Mouse (Mus musculus): ENCODE results near the gene Srsf4. TPM values are rescaled to one million over a fixed set of nuclear protein-coding genes. Genes with fewer than 3 reads are reported as not detected.

Gene Srsf4
- polyA plus RNA-seq, 1 experiment from 2014 or later = 92.6 TPM

DNA sequence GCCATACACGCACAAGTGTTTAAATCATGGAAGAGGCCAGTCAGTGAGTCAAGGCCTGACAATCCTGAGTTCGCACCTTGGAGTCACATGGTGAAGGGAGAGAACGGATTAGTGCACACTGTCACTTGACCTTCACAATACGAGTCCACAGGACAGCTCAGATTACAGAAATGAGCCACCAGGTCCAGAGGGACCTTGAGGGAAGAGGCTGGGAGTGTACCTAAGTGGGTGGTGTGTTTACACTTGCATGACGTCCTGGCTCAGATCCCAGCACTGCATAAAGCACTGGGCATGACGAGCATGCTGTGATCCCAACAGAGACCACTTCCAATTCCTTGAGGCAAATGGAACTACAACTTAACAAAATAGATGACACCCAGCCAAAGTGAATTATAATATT is 33.0 kb downstream of the Srsf4 start:
- 41% methylated on average over 6 of the region's 6 CpGs for WGBS
- peaks cover 11% of the 10 kb centered on the region for H3K36me3 ChIP-seq
- H3K4me1 ChIP-seq (replicated peaks) = peaks cover 9% of the 10 kb centered on the region
- H3K27me3 ChIP-seq (replicated peaks) = no peaks in the 10 kb centered on the region
- H3K27ac ChIP-seq = no peak overlapping the region
- H3K9me3 ChIP-seq = no peaks in the 10 kb centered on the region
- H3K9ac ChIP-seq = no peak overlapping the region
- no peak overlapping the region for H3K4me2 ChIP-seq (replicated peaks)
- ATAC-seq = peak; percentile 48
- no peak overlapping the region for H3K4me3 ChIP-seq (replicated peaks)

- no peaks in the 10 kb centered on the region for H3K27me3 ChIP-seq (replicated peaks)
- 92% methylated on average over 3 of the region's 3 CpGs for WGBS
- ATAC-seq = no peak
Measured at GRCm38 (mm10) chr4:131907912-131908311, 34.5 kb downstream of the Srsf4 start.

DNA sequence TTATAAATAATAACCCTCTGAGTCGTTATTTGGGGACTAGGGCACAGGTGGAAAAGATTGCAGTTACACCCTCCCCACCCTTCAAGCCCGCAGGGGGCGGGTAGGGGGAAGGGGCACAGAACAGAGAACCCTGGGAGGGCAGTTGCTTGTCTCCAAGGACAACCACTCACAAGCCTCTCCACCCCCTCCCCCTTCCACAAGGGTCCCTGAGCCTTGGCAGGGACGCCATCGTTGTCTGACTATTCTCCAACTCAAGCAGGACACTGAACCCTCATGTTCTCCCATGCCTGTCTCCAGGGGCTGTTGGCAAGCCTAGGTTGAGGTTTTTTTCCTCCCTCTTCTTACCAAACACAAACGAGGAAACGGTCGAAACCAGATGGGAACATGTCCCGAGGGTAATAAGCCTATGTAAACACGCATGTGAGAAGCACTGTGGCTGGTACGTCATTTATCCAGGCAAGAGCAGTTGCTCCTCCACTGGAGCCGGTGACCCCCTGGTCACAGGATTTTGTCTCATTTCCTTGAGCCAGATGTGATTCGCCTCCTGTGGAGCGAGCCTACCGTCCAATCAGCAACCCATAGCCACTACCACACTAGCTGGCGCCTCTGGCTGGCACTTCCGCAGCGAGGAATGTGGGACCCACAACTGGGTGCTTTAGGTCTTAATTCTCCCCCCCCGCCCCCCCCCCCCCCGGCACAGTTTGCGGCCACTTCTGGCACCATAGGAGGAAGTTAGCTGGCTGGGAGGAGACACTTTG is 37.0 kb downstream of the Srsf4 start:
- H3K9ac ChIP-seq = no peak overlapping the region
- ATAC-seq = peak; percentile 60
- 8% methylated on average over 19 of the region's 21 CpGs for WGBS
- H3K27me3 ChIP-seq (replicated peaks) = peaks cover under 1% of the 10 kb centered on the region; the same call in 1 of the 2 replicates
- H3K36me3 ChIP-seq = no peaks in the 10 kb centered on the region
- no peak overlapping the region for H3K4me3 ChIP-seq (replicated peaks)
- H3K4me1 ChIP-seq (replicated peaks) = peaks cover 19% of the 10 kb centered on the region
- H3K4me2 ChIP-seq (replicated peaks) = peak overlapping the region; percentile 46
- peak overlapping the region; percentile 45; the same call in 1 of the 2 replicates for H3K27ac ChIP-seq
- no peaks in the 10 kb centered on the region for H3K9me3 ChIP-seq

More at GRCm38 (mm10) chr4:131907912-131908311, 34.5 kb downstream of the Srsf4 start:
- Histone ChIP-seq H3K27ac (no peak overlapping the region), H3K9ac (no peak overlapping the region), H3K4me1 (replicated peaks) (peaks cover 9% of the 10 kb centered on the region), H3K9me3 (no peaks in the 10 kb centered on the region), H3K36me3 (peaks cover 5% of the 10 kb centered on the region; the same call in 1 of the 2 replicates), H3K4me2 (replicated peaks) (no peak overlapping the region), H3K4me3 (replicated peaks) (no peak overlapping the region)

GRCm38 (mm10) chr4:131911521-131911920 is 38.1 kb downstream of the Srsf4 start:
- peaks cover 29% of the 10 kb centered on the region for H3K4me1 ChIP-seq (replicated peaks)
- no peak for ATAC-seq
- no peaks in the 10 kb centered on the region for H3K36me3 ChIP-seq
- no peaks in the 10 kb centered on the region for H3K9me3 ChIP-seq
- no peak overlapping the region for H3K9ac ChIP-seq
- no peak overlapping the region for H3K4me2 ChIP-seq (replicated peaks)
- no peak overlapping the region for H3K27ac ChIP-seq
- H3K27me3 ChIP-seq (replicated peaks) = peaks cover 11% of the 10 kb centered on the region
- H3K4me3 ChIP-seq (replicated peaks) = no peak overlapping the region
- 66% methylated on average over 3 of the region's 5 CpGs for WGBS

- Histone ChIP-seq H3K9me3 (no peaks in the 10 kb centered on the region), H3K27ac (no peak overlapping the region), H3K4me1 (replicated peaks) (peaks cover 31% of the 10 kb centered on the region), H3K4me2 (replicated peaks) (no peak overlapping the region), H3K27me3 (replicated peaks) (peaks cover 19% of the 10 kb centered on the region), H3K36me3 (no peaks in the 10 kb centered on the region), H3K4me3 (replicated peaks) (no peak overlapping the region), H3K9ac (no peak overlapping the region)
- 58% methylated on average over 10 of the region's 10 CpGs for WGBS
- ATAC-seq = no peak
Measured at GRCm38 (mm10) chr4:131913526-131913925, 40.1 kb downstream of the Srsf4 start.

GRCm38 (mm10) chr4:131914046-131914643 is 40.7 kb downstream of the Srsf4 start:
- Histone ChIP-seq H3K9ac (no peak overlapping the region), H3K27ac (no peak overlapping the region), H3K4me3 (replicated peaks) (no peak overlapping the region), H3K27me3 (replicated peaks) (peaks cover 19% of the 10 kb centered on the region), H3K4me1 (replicated peaks) (peaks cover 37% of the 10 kb centered on the region), H3K9me3 (no peaks in the 10 kb centered on the region), H3K36me3 (no peaks in the 10 kb centered on the region), H3K4me2 (replicated peaks) (no peak overlapping the region)
- no peak for ATAC-seq
- 23% methylated on average over 9 of the region's 9 CpGs for WGBS

DNA sequence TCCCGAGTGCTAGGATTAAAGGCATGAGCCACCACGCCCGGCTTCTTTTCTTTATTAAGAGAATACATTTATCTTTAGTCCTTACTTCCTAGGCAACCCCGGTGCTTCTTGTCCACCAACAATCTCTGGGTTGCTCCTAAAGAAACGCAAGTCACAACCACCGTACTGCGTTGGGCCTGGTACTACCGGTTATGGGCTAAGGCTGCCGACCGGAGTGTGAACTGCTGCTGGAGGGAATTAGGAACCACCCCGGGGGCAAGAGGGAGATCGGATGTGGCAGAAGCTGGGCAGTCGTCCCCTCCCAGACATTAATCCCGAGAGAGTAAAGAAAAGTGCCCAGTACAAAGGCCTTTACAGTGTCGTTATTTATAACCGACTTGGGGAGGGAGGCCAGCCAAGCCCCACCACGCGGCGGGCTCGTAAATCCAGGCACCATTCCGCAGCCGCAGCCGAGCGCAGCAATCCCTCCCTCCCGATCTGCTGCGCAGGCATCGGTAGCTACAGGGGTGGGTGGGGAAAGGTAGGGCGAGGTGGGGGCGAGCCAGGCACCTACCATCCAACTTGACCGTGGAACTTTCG is 41.6 kb downstream of the Srsf4 start:
- Histone ChIP-seq H3K9ac (peak overlapping the region; percentile 33), H3K9me3 (no peaks in the 10 kb centered on the region), H3K4me3 (replicated peaks) (peak overlapping the region; percentile 19), H3K4me1 (replicated peaks) (peaks cover 44% of the 10 kb centered on the region), H3K27me3 (replicated peaks) (peaks cover 19% of the 10 kb centered on the region), H3K4me2 (replicated peaks) (peak overlapping the region; percentile 60), H3K27ac (0 out of 2 replicates have a peak overlapping the region, but pooled peaks have one; percentile 19), H3K36me3 (no peaks in the 10 kb centered on the region)
- no peak for ATAC-seq
- WGBS = 4% methylated on average over 31 of the region's 31 CpGs

DNA sequence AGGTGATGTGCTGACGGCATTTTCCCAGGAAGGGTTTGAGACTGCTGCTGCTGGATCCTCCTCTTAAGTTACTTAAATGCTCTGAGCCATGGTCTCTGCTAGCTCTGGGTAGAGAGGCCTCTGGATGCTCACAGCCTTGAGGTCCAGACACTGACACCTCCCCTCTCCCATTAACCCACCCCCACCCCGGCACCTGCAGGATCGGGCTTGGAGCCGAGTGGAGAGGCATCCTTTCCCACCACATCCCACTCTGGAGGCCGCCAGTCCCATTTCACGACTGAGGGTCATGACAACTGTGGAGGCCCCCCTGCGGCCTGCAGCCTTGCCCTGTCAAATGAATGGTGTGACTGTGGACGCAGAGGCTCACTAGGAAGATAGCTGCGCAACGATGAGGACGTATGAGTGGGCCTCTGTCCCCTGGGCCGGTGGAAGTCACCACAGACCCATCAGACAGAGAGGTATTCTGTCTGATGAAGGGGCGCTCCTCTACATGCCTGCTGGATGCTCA is 42.5 kb downstream of the Srsf4 start:
- Histone ChIP-seq H3K4me1 (replicated peaks) (peaks cover 45% of the 10 kb centered on the region), H3K36me3 (no peaks in the 10 kb centered on the region), H3K9me3 (no peaks in the 10 kb centered on the region), H3K9ac (no peak overlapping the region), H3K4me2 (replicated peaks) (peak overlapping the region; percentile 60; the same call in 1 of the 2 replicates), H3K4me3 (replicated peaks) (no peak overlapping the region; the same call in 1 of the 2 replicates), H3K27ac (no peak overlapping the region), H3K27me3 (replicated peaks) (peaks cover 19% of the 10 kb centered on the region)
- WGBS = 40% methylated on average over 13 of the region's 13 CpGs
- no peak for ATAC-seq

GRCm38 (mm10) chr4:131916425-131916824 is 43.0 kb downstream of the Srsf4 start:
- Histone ChIP-seq H3K27me3 (replicated peaks) (peaks cover 19% of the 10 kb centered on the region), H3K4me2 (replicated peaks) (no peak overlapping the region), H3K4me3 (replicated peaks) (no peak overlapping the region), H3K36me3 (no peaks in the 10 kb centered on the region), H3K9ac (no peak overlapping the region), H3K9me3 (no peaks in the 10 kb centered on the region), H3K4me1 (replicated peaks) (peaks cover 48% of the 10 kb centered on the region), H3K27ac (no peak overlapping the region)
- ATAC-seq = no peak; the same call in 1 of the 2 replicates
- WGBS = 12% methylated on average over 15 of the region's 15 CpGs

- no peak overlapping the region for H3K27ac ChIP-seq
- no peak overlapping the region for H3K4me3 ChIP-seq (replicated peaks)
- no peak for ATAC-seq
- no peak overlapping the region for H3K4me2 ChIP-seq (replicated peaks)
- no peaks in the 10 kb centered on the region for H3K9me3 ChIP-seq
- 78% methylated on average over 10 of the region's 10 CpGs for WGBS
- H3K9ac ChIP-seq = no peak overlapping the region
- no peaks in the 10 kb centered on the region for H3K36me3 ChIP-seq
- peaks cover 55% of the 10 kb centered on the region for H3K4me1 ChIP-seq (replicated peaks)
- H3K27me3 ChIP-seq (replicated peaks) = peaks cover 24% of the 10 kb centered on the region
Measured at GRCm38 (mm10) chr4:131917010-131917555, 43.7 kb downstream of the Srsf4 start.

DNA sequence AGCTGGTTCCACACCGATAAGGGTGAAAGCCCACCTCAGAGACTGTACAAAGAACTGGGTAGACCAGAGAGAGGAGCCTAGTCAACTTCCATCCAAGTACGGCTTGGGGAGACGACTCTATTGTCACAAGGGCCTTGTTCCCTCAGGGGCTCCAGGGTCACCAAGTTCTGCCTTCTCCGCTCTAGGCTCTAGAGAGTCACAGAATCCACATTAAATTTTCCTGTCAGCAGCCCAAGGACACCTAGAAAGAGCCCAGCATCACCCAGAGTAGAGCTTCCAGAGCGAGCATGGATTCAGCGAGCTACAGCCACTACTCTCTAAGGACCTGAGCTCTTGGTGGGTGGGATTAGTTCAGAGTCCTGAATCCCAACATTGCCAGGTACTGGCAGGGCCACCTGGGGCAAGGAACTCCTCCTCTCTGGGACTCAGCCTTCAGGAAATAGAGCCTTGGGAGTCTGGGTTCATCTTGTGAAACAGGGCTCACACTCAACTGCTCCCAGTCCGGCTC is 44.7 kb downstream of the Srsf4 start:
- Histone ChIP-seq H3K27me3 (replicated peaks) (peaks cover 33% of the 10 kb centered on the region), H3K4me2 (replicated peaks) (no peak overlapping the region), H3K9me3 (no peaks in the 10 kb centered on the region), H3K36me3 (no peaks in the 10 kb centered on the region), H3K4me3 (replicated peaks) (no peak overlapping the region), H3K9ac (no peak overlapping the region), H3K27ac (no peak overlapping the region), H3K4me1 (replicated peaks) (peaks cover 60% of the 10 kb centered on the region)
- WGBS = 79% methylated on average over 7 of the region's 7 CpGs
- no peak for ATAC-seq
